Comparison of ENCODE assay signal across 24 mouse cellular contexts in the genomic region with DNA sequence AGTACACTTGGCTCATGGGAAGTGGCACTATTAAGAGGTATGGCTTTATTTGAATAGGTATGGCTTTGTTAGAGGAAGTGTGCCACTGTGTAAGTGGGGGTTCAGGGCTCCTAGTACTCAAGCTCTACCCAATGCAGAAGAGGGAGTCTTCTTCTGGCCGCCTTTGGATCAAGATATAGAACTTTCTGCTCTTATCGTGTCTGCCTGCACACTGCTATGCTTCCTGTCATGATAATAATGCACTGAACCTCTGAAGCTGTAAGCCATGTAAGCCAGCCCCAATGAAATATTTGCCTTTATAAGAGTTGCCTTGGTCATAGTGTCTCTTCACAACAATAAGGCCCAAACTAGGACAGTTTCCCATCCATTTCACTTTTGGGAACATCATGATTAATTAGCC. TPM values are rescaled to one million over a fixed set of nuclear protein-coding genes. Genes with fewer than 3 reads are reported as not detected.
DNase-seq lines count a peak whose midpoint lies in the region; TF ChIP-seq lines count a peak whose summit lies in the region.
"Had no signal": no experiment of that assay in that cellular context is flagged by ENCODE, and none has a peak within 500 bp of the region (broad histone marks: within the 10 kb centered on the region; RNA-seq: fewer than 3 reads in every experiment).

No protein-coding gene starts in this region.

- no peak overlapping the region for H3K9ac ChIP-seq in MEL (ENCODE audit: control insufficient read depth, low read depth, low read length, poor library complexity, severe bottlenecking)

- no peak overlapping the region for H3K4me3 ChIP-seq in MEL (ENCODE audit: control insufficient read depth in 1 of 2, insufficient read depth in 1 of 2, low read depth in 2 of 2, low read length in 2 of 2)

- TF ChIP-seq CTCF in MEL (IDR thresholded peaks at IDR 0.05 in 2 of 3, conservative IDR thresholded peaks at IDR 0.05 in 1 of 3; ENCODE audit: control insufficient read depth in 1 of 3, insufficient read depth in 1 of 3, low read depth in 2 of 3, low read length in 3 of 3, poor library complexity in 1 of 3, severe bottlenecking in 1 of 3): no peak

- no peaks in the 10 kb centered on the region for H3K79me2 ChIP-seq in MEL (ENCODE audit: control insufficient read depth, insufficient read depth, low read length, poor library complexity)

- H3K4me1 ChIP-seq in MEL (ENCODE audit: control insufficient read depth in 1 of 2, insufficient read depth in 2 of 2, low read length in 2 of 2): peaks cover 0 to 3% of the 10 kb centered on the region in 2 experiments; a peak in 1 of 4 replicates

- no peak for TF ChIP-seq POLR2A in MEL (IDR thresholded peaks at IDR 0.05; ENCODE audit: control insufficient read depth in 1 of 2, insufficient read depth in 1 of 2, low read depth in 1 of 2, low read length in 2 of 2, poor library complexity in 1 of 2)

- intact Hi-C loops in heart, postnatal 14 days (cut with DNase I): no loop called here

- peaks cover 0 to 2% of the 10 kb centered on the region in 2 experiments; a peak in 2 of 4 replicates for H3K27me3 ChIP-seq in MEL (ENCODE audit: control insufficient read depth in 1 of 2, insufficient read depth in 2 of 2, low read length in 2 of 2)
- H3K27me3 ChIP-seq: CH12.LX had no signal

- TF ChIP-seq EP300 in MEL (IDR thresholded peaks at IDR 0.05; ENCODE audit: low read depth in 1 of 2, low read length in 2 of 2): no peak; a peak in 1 of 4 replicates

- H3K36me3 ChIP-seq in MEL (ENCODE audit: control insufficient read depth in 1 of 2, insufficient read depth in 2 of 2, low read length in 2 of 2): peaks cover 0 to 3% of the 10 kb centered on the region in 2 experiments; a peak in 1 of 4 replicates
- H3K36me3 ChIP-seq: G1E had no signal

- H3K9me3 ChIP-seq in MEL (replicated peaks; ENCODE audit: insufficient read depth, low read length): no peaks in the 10 kb centered on the region
- H3K9me3 ChIP-seq: G1E had no signal

- TF ChIP-seq RAD21 in MEL (IDR thresholded peaks at IDR 0.05; ENCODE audit: low read depth, low read length): no peak

- no peak overlapping the region for H3K27ac ChIP-seq in MEL (ENCODE audit: control insufficient read depth, low read depth, low read length)

- DNase-seq in MEL (ENCODE audit: low read depth, low spot score): peak; percentile 34
- no peak for DNase-seq in heart, postnatal 14 days
- DNase-seq: adrenal gland, adult 2 months; adrenal gland, adult 8-10 months; adrenal gland, postnatal 10 days; adrenal gland, postnatal 14 days; adrenal gland, postnatal 25 days; adrenal gland, postnatal 36 days; B cell, adult 2 months; cerebellum, adult 11 months; cerebellum, adult 11-12 months; cerebellum, adult 18-20 months; cerebellum, adult 2 months; cerebellum, adult 8-10 months had no signal

TF ChIP-seq in MEL, 35 proteins besides CTCF, POLR2A, EP300 and RAD21:
- peak; percentile 57; the same call in 1 of the 2 replicates for TF ChIP-seq TCF12 (IDR thresholded peaks at IDR 0.05; ENCODE audit: low read depth, low read length)
- TF ChIP-seq CHD2 (IDR thresholded peaks at IDR 0.05; ENCODE audit: low read length): no peak
- TF ChIP-seq GATA1 (IDR thresholded peaks at IDR 0.05; ENCODE audit: low read depth, low read length): peak; percentile 55; the same call in 1 of the 2 replicates

RNA-seq across cellular contexts. Expression of a gene that starts 16.8 kb away (rescaled TPM):
- not detected in 2 replicates for total RNA-seq in MEL (2012; rRNA removed)
- not detected for polyA plus RNA-seq in MEL (2012; ENCODE audit: insufficient read depth in 1 of 2, insufficient read length in 2 of 2, low read depth in 1 of 2, low replicate concordance in 2 of 2, missing spikeins in 1 of 2)
- total RNA-seq in heart, postnatal 14 days (2021): not detected
- total RNA-seq: adrenal gland, adult 18-20 months; adrenal gland, adult 2 months; adrenal gland, adult 8-10 months; adrenal gland, postnatal 10 days; adrenal gland, postnatal 14 days; adrenal gland, postnatal 25 days; adrenal gland, postnatal 36 days; adrenal gland, postnatal 4 days; CH12.LX; ES-E14 had no signal
- polyA plus RNA-seq: activated CD4-positive, CD25-positive, alpha-beta regulatory T cell, adult 4 months; adrenal gland, adult 2 months; brain, embryonic 14.5 days; C2C12; CD4-positive, CD25-positive, alpha-beta regulatory T cell, adult 4 months; cerebellum, adult 2 months; G1E; Patski had no signal
